Mouse (Mus musculus) mature B cell (primary cell): ENCODE results near the gene Ncbp1.

Source experiments
- in situ Hi-C: fragments of 300-500 bp; cut with MboI; formaldehyde crosslinking; loops from 2 replicates; pipeline ENCODE4 v1.14.3; 2019

The Ncbp1 gene

GRCm38 (mm10) chr4:46138287-46139222 lies at the start of gene Ncbp1, which contains the start of gene Tstd2:
TSS of gene Ncbp1 (plus strand) at chr4:46138613.
TSS of gene Tstd2 (minus strand) at chr4:46138694.
- in situ Hi-C loops: no loop called here

- in situ Hi-C loops: no loop called here
These were observed 48.8 kb upstream of the Ncbp1 start for GRCm38 (mm10) chr4:46089524-46090125.

- in situ Hi-C loops: no loop called here
These were observed 45.9 kb upstream of the Ncbp1 start for GRCm38 (mm10) chr4:46092429-46093076.

- in situ Hi-C loops: no loop called here
These were observed 43.2 kb upstream of the Ncbp1 start for GRCm38 (mm10) chr4:46094916-46095825.

GRCm38 (mm10) chr4:46095826-46096159 lies 42.6 kb upstream of the Ncbp1 start:
- in situ Hi-C loops: no loop called here

GRCm38 (mm10) chr4:46096546-46096945 lies 41.9 kb upstream of the Ncbp1 start:
- in situ Hi-C loops: no loop called here

- in situ Hi-C loops: no loop called here
These were observed 40.8 kb upstream of the Ncbp1 start for GRCm38 (mm10) chr4:46097591-46097990.

GRCm38 (mm10) chr4:46099132-46099531 lies 39.3 kb upstream of the Ncbp1 start:
- in situ Hi-C loops: no loop called here

- in situ Hi-C loops: no loop called here
These were observed 37.9 kb upstream of the Ncbp1 start for GRCm38 (mm10) chr4:46100539-46100938.

- in situ Hi-C loops: no loop called here
These were observed 37.2 kb upstream of the Ncbp1 start for GRCm38 (mm10) chr4:46101211-46101711.

GRCm38 (mm10) chr4:46102078-46102769 lies 36.2 kb upstream of the Ncbp1 start:
- in situ Hi-C loops: no loop called here

GRCm38 (mm10) chr4:46110084-46110483 lies 28.3 kb upstream of the Ncbp1 start:
- in situ Hi-C loops: no loop called here

GRCm38 (mm10) chr4:46111361-46111760 lies 27.1 kb upstream of the Ncbp1 start:
- in situ Hi-C loops: no loop called here

GRCm38 (mm10) chr4:46115308-46115707 lies 23.1 kb upstream of the Ncbp1 start:
- in situ Hi-C loops: no loop called here

- in situ Hi-C loops: no loop called here
These were observed 21.8 kb upstream of the Ncbp1 start for GRCm38 (mm10) chr4:46116544-46117175.

- in situ Hi-C loops: no loop called here
These were observed 20.9 kb upstream of the Ncbp1 start for GRCm38 (mm10) chr4:46117536-46117935.

GRCm38 (mm10) chr4:46119514-46120094 lies 18.8 kb upstream of the Ncbp1 start:
- in situ Hi-C loops: no loop called here

- in situ Hi-C loops: no loop called here
These were observed 17.6 kb upstream of the Ncbp1 start for GRCm38 (mm10) chr4:46120767-46121166.

GRCm38 (mm10) chr4:46123358-46123757 lies 15.1 kb upstream of the Ncbp1 start:
- in situ Hi-C loops: no loop called here

GRCm38 (mm10) chr4:46126541-46126940 lies 11.9 kb upstream of the Ncbp1 start:
- in situ Hi-C loops: no loop called here
